Mouse (Mus musculus) stomach, postnatal 0 days (tissue): ENCODE data around the gene Rftn1.

ENCODE experiments used
- CTCF ChIP-seq: IDR thresholded peaks from 2 replicates; pipeline ENCODE4 v1.5.1; 2016; ENCODE audit warnings: antibody characterized with exemption, low read depth, mild to moderate bottlenecking, moderate library complexity
- EP300 ChIP-seq: optimal IDR thresholded peaks from 2 replicates; pipeline ENCODE3; 2016; ENCODE audit warnings: antibody characterized with exemption

GRCm38 (mm10) chr17:50173776-50174175 is 16.7 kb downstream of the Rftn1 start:
- TF ChIP-seq CTCF: no peak
- no peak for TF ChIP-seq EP300
